Mouse (Mus musculus) testis, adult 2 months (tissue): ENCODE data around the gene Tle6. TPM values are rescaled to one million over a fixed set of nuclear protein-coding genes. Genes with fewer than 3 reads are reported as not detected.

Source experiments
- H3K27ac ChIP-seq: fragments of 200-500 bp; 2 replicates; pipeline ENCODE4 v1.5.1; 2012; ENCODE audit warnings: low read depth, low read length; ENCODE audit not compliant: control insufficient read depth, insufficient read depth
- H3K27me3 ChIP-seq: fragments of 200-500 bp; 2 replicates; pipeline ENCODE4 v1.6.1; 2012; ENCODE audit warnings: mild to moderate bottlenecking, low read length, moderate library complexity; ENCODE audit not compliant: control insufficient read depth, insufficient read depth
- H3K36me3 ChIP-seq: fragments of 200-500 bp; 2 replicates; pipeline ENCODE4 v1.6.1; 2012; ENCODE audit warnings: mild to moderate bottlenecking, low read length; ENCODE audit not compliant: control insufficient read depth, insufficient read depth
- H3K4me1 ChIP-seq: fragments of 200-500 bp; 2 replicates; pipeline ENCODE4 v1.6.1; 2012; ENCODE audit warnings: low read length; ENCODE audit not compliant: control insufficient read depth, insufficient read depth
- H3K4me3 ChIP-seq: fragments of 200-500 bp; 2 replicates; pipeline ENCODE4 v1.5.1; 2012; ENCODE audit warnings: low read depth, mild to moderate bottlenecking, low read length, moderate library complexity, mixed read lengths; ENCODE audit not compliant: control insufficient read depth
- CTCF ChIP-seq: fragments of 200-500 bp; IDR thresholded peaks from 2 replicates; pipeline ENCODE4 v1.5.1; 2012; ENCODE audit warnings: low read depth, mild to moderate bottlenecking, inconsistent platforms, low read length, moderate library complexity; ENCODE audit not compliant: control insufficient read depth, insufficient read depth, insufficient replicate concordance
- POLR2A ChIP-seq: fragments of 200-500 bp; IDR thresholded peaks from 2 replicates; pipeline ENCODE4 v1.6.1; 2012; ENCODE audit warnings: low read depth, mild to moderate bottlenecking, inconsistent platforms, low read length, moderate library complexity; ENCODE audit not compliant: control insufficient read depth
- polyA plus RNA-seq: library from polyadenylated mRNA; depleted of rRNA; stranded (reverse); fragments of >200 nt; gene quantifications from 2 replicates; pipeline ENCODE4 v1.2.3, GENCODE M21; 2012

Gene Tle6
- polyA plus RNA-seq, 1 experiment: 16.9 TPM

DNA sequence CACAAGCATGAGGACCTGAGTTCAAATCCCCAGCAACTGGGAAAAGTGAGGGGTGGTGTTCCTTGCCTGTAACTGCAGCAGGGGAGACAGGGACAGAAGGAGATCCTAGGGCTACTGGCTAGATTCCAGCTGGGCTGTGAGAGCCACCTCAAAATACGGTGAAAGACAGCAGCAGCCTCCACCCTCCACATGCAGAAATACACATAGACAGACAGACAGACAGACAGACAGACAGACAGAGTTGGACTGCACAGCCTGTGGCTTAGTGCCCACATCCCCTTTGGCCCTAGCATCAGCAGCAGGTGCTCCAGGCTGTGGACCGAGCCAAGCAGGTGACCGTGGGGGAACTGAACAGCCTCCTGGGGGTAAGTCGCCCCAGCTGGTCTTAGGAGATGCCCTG, 20.9 kb downstream of the Tle6 start:
- H3K27ac ChIP-seq: no peak overlapping the region
- no peak overlapping the region for H3K4me3 ChIP-seq
- TF ChIP-seq CTCF (no peak), POLR2A (no peak)
- no peaks in the 10 kb centered on the region for H3K27me3 ChIP-seq
- H3K4me1 ChIP-seq: peaks cover 21% of the 10 kb centered on the region
- no peaks in the 10 kb centered on the region for H3K36me3 ChIP-seq

DNA sequence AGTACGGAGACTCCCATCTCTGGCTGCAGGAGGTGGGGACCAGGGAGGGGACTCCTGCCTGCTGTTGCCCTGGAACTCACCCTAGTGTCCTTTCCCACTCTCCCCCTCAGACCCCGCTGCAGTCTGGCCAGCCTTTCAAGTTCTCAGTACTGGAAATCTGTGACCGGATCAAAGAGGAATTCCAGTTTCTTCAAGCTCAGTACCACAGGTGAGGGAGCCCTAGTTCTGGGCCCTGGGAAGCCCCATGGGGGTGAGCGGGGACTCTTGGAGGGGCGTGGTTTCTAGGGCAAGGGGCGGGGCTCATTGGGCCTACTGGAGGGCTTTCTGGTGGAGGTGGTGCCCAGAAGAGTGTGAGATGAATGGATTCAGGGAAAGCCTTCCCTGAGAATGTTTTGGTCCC, 25.2 kb downstream of the Tle6 start:
- H3K27ac ChIP-seq: no peak overlapping the region
- no peaks in the 10 kb centered on the region for H3K27me3 ChIP-seq
- peaks cover 48% of the 10 kb centered on the region for H3K4me1 ChIP-seq

DNA sequence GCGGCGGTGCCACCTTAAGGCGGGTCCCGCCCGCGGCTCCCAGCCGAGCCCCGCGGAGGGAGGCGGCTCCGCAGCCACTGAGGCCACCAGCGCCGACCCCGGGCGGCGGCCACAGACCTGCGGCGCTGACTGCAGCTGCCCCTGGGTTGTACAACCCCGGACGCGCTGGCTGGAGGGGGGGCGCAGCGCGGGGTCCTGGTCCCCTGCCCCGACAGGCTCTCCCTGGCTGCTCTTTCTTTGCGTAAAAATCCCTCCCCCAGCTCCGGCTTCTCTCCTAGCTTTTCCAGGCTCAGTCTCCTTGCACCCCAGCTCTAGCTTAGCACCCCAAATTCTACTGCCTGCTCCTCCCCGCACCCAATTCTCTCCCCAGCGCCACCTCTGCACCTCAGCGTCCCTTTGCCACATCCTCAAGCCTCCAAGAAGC, 25.7 kb downstream of the Tle6 start:
- no peaks in the 10 kb centered on the region for H3K36me3 ChIP-seq
- TF ChIP-seq POLR2A (no peak), CTCF (no peak)
- H3K27ac ChIP-seq: peak overlapping the region; percentile 7; the same call in 1 of the 2 replicates
- H3K4me1 ChIP-seq: peaks cover 46% of the 10 kb centered on the region
- peak overlapping the region; percentile 67 for H3K4me3 ChIP-seq
- H3K27me3 ChIP-seq: no peaks in the 10 kb centered on the region

More for the DNA sequence above, 25.2 kb downstream of the Tle6 start:
- no peak for TF ChIP-seq CTCF
- TF ChIP-seq POLR2A: no peak
- peak overlapping the region; percentile 67 for H3K4me3 ChIP-seq
- no peaks in the 10 kb centered on the region for H3K36me3 ChIP-seq

DNA sequence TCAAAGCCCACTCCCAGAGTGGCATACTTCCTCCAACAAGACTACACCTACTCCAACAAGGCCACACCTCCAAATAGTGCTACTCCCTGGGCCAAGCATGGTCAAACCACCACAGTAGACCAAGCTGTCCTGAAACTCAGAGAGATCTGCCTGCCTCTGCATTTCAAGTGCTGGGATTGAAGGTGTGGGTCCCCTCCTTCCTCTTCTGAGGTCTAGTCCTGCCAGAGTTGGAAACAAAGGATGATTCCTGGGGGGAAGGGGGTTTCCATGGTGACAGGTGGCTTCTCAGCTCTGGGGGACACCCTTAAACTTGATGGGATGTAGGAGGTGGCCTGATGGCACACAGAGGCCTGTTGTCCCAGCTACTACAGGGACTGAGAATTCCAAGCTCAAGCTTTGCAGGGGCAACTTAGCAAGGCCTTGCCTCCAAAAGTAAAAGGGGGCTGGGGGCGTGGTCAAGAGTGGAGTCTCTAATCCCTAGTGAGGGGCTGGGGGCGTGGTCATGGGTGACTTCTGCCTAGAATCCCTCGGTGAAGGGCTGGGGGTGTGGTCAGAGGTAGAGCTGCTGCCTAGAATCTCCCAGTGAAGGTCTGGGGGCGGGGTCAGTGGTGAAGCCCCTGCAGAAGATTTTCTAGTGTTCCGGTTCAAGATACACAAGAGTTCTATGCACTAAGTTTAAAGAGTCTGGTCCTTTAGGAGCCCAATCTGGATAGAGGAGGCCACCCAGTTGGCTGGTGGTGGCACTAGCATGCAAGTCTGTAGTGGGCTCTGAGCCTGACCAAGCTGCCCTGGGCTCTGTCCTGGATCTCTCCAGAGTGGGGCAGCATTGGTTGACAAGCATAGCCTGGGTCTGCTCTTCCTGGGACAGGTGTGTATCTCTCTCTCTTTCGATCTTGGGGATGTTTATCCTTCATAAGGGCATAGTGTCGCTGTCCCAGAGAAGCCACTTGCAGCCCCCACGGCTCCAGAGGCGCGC, 26.5 kb downstream of the Tle6 start, which contains the start of gene Tle2:
Gene Tle2 (plus strand): TSS at position 481 of the 976 bp plus-strand sequence.
- Histone ChIP-seq H3K27ac (peak within 1 kb of the TSS; percentile 7; the same call in 1 of the 2 replicates), H3K4me3 (peak within 1 kb of the TSS; percentile 67), H3K4me1 (peaks cover 44% of the 10 kb centered on the region), H3K36me3 (no peaks in the 10 kb centered on the region), H3K27me3 (no peaks in the 10 kb centered on the region)
- TF ChIP-seq CTCF: no peak
- no peak for TF ChIP-seq POLR2A

DNA sequence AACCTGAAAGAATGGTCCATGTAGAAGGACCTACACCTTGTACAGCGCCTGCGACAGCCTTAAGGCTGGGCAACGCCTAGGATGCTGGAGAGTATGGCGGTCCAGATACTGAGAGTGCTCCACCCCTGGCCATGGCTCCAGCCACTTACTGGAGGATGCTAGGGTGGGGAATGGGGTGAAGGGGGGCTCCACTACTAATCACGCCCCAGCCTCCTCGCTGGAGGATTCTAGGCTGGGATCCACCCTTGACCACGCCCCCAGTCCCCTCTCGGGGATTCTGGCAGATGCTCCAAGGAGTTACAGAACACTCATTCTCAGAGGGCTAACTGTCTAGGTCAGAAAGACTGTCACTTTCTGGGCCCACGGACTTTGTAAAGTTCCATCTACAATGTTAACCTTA, 27.9 kb downstream of the Tle6 start:
- TF ChIP-seq POLR2A: no peak
- no peaks in the 10 kb centered on the region for H3K36me3 ChIP-seq
- H3K27ac ChIP-seq: peak overlapping the region; percentile 54; the same call in 1 of the 2 replicates
- H3K27me3 ChIP-seq: no peaks in the 10 kb centered on the region
- no peak overlapping the region for H3K4me3 ChIP-seq
- H3K4me1 ChIP-seq: peaks cover 47% of the 10 kb centered on the region

DNA sequence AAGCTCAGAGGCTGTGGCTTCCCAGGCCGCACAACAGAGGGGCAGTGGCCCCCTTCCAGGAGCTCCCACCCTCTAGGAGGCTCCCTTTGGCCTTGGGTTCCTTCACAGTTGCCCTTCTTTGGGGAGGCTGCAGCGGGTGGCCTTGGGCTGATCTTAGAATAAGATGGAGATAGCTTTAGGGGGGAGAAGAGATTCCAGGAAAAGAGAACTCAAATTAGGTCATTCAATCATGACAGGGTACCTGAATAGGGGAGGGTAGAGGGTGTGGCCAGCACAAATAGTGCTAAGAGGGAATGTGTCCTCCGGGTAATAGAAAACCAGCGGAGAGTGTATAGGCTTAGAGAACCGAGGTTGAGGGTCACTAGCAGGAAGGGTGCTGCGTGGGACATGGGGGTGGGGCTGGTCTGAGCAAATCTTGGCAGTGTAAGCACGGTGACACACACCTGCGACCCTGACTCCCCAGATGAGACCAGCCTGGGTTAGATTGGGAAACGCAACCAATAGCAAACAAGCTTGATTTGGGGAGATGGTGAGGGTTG, 28.7 kb downstream of the Tle6 start:
- H3K4me1 ChIP-seq: peaks cover 47% of the 10 kb centered on the region
- H3K36me3 ChIP-seq: no peaks in the 10 kb centered on the region
- H3K4me3 ChIP-seq: 0 out of 2 replicates have a peak overlapping the region, but pooled peaks have one; percentile 2
- no peak for TF ChIP-seq CTCF
- no peak for TF ChIP-seq POLR2A
- no peaks in the 10 kb centered on the region for H3K27me3 ChIP-seq
- peak overlapping the region; percentile 54 for H3K27ac ChIP-seq

DNA sequence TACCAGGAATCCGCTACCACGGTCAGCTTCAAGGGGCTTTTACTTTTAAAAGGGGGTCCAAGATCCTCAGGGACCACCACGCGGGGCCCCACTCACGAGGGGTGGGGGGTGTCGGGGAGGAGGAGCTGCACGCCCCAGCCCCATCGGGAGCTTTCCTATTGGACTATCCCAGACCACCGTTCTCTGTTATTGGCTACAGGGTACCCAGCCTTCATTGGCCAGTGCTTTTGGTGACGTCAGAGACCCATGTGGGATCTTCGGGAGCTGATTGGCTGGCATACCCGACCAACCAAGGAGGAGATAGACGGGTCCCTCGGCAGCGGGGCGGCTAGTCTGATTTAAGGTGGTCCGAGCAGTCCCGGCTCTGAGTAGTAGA, 29.4 kb downstream of the Tle6 start:
- Histone ChIP-seq H3K4me3 (peak overlapping the region; percentile 68), H3K27ac (peak overlapping the region; percentile 78), H3K27me3 (no peaks in the 10 kb centered on the region), H3K4me1 (peaks cover 46% of the 10 kb centered on the region), H3K36me3 (no peaks in the 10 kb centered on the region)
- no peak for TF ChIP-seq CTCF
- TF ChIP-seq POLR2A: no peak; the same call in 1 of the 2 replicates
